Mouse (Mus musculus): ENCODE results near the gene Ints7.

Ints7 gene

DNA sequence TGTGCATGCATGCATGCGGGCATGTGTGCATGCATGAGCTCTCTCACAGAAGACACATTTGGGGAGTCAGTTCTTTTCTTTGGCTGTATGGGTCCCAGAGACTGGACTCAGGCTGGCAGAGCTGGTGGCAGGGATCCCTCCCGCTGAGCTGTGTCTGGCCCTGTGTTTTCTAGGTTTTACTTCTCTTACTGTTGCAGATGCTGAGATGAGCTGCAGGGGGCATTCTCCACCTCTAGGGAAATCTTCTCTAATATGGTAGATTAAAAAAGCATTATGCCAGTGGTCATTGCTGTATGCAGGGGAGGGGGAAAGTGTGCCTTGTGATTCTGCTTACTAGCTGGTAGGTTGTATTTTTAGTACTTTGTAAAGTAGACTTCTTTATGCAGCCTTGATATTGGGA is 10.3 kb downstream of the Ints7 start:
- no peak for DNase-seq

GRCm38 (mm10) chr1:191587062-191587461 is 11.6 kb downstream of the Ints7 start:
- DNase-seq, result no peak

- no peak for DNase-seq
These were observed 13.3 kb downstream of the Ints7 start for GRCm38 (mm10) chr1:191588749-191589148.

GRCm38 (mm10) chr1:191592016-191592720 is 16.7 kb downstream of the Ints7 start:
- DNase-seq, result no peak

GRCm38 (mm10) chr1:191596076-191596475 is 20.6 kb downstream of the Ints7 start:
- DNase-seq, result no peak

- no peak for DNase-seq
These were observed 23.8 kb downstream of the Ints7 start for GRCm38 (mm10) chr1:191599210-191599609.

DNA sequence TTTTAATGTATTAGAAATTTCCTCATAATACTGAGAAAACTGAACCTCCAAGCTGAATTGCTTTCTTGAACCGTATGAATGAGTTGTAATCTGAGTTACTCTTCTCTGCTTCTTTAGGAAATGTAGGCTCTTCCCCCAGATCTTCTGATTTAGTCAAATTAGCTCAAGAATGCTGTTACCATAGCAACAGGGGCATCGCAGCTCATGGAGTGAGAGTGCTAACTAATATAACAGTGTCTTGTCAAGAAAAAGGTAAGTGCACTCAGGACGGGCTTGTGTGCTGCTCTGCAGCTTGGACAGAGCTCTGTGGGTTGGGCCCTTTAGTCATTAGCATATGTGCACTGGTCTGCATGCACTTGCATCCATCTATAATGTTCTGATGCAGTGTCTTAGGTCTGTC is 29.3 kb downstream of the Ints7 start:
- no peak for DNase-seq

DNA sequence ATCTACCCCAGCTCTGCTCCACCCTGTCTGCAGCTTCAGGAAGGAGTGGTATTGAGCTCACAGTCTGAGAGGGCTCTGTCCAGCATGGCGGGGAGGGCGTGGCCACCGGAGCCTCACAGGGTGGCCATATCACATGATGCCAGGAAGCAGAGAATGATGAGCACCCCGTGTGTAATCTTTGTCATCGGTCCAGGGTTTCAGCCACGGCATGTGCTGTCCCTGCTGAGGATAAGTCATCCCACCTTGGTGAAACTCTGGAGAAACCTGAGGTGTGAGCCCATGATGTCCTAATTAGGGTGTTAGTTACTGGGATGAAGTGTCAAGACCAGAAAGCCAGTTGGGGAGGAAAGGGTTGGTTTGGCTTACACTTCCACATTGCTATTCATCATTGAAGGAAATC is 33.6 kb downstream of the Ints7 start:
- DNase-seq, result no peak

GRCm38 (mm10) chr1:191609578-191609977 is 34.1 kb downstream of the Ints7 start:
- DNase-seq, result no peak

DNA sequence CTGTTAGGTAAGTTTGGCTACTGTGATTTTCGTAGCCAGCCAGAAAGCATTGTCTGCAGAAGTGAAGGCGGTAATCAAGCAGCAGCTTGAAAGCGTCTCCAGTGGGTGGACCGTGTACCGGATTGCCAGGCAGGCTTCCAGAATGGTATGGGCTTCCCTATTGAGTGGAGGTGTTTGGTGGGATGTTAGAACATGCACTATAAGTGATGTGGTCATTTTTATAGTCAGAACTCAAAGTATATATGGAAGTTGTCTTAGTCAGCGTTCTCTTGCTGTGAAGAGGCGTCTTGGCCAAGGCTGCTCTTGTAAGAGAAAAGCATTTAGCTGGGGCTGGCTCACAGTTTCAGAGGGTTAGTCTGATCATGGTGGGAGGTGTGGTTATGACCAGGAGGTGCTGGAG is 34.9 kb downstream of the Ints7 start:
- no peak for DNase-seq

DNA sequence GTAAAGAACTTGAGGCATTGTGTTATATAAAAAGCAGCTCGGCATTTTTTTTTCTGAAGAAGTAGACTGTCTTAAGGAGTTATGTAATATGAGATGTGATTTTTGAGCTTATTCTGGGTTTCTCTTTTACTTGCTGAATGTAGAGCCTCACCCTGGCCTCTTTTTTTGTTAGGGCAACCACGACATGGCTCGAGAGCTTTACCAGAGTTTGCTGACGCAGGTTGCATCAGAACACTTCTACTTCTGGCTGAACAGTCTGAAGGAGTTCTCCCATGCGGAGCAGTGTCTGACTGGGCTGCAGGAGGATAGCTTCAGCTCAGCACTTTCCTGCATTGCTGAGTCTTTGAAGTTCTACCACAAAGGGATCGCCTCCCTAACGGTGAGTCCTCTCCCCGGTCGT is 36.2 kb downstream of the Ints7 start:
- DNase-seq, result no peak

DNA sequence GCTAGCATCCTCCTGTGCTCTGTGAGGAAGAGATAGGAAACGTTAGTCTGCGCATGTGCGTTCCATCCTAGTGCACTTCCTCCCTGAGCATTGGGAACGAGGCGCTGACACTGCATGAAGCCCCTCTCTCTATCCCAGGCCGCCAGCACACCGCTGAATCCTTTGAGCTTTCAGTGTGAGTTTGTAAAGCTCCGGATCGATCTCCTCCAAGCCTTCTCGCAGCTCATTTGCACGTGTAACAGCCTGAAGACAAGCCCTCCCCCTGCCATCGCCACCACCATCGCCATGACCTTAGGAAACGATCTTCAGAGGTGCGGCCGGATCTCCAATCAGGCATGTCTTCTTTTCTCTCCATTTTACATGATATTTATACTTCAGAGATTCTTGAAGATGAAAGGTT is 37.4 kb downstream of the Ints7 start:
- DNase-seq, result no peak

DNA sequence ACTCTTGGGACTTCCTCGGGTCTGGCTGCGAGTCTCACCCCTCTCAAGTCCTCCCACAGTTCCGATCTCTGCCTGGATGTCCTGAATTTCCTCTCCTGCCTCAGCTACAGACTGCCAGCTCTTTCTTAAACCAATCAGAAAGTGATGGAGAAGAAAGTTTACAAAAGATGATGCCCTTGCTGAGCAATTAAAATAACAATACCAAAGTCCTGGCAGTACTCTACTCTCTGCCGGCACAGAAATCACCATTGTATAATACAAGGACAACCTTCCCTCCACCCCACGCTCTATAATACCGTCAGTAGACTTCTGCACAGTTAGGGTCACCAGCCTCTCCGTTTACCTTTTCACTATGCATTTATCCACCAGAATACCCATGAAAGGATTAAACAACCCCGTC is 40.8 kb downstream of the Ints7 start:
- DNase-seq, result no peak

DNA sequence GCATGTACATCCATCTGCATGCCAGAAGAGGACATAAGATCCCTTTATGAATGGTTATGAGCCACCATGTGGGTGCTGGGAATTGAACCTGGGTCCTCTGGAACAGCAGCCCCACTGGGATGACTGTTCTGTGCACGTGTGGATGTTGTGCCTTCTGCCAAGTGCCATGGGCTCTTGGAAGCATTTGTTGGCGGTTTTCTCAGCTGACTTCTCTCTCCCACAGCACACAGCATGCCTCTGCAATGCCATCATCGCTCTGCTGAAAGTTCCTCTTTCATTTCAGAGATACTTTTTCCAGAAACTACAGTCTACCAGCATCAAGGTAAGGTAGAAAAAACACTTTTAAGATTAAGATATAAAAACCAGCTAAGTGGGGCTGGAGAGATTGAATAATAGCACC is 42.2 kb downstream of the Ints7 start:
- no peak for DNase-seq

GRCm38 (mm10) chr1:191618067-191618766 is 42.8 kb downstream of the Ints7 start:
- no peak for DNase-seq

DNA sequence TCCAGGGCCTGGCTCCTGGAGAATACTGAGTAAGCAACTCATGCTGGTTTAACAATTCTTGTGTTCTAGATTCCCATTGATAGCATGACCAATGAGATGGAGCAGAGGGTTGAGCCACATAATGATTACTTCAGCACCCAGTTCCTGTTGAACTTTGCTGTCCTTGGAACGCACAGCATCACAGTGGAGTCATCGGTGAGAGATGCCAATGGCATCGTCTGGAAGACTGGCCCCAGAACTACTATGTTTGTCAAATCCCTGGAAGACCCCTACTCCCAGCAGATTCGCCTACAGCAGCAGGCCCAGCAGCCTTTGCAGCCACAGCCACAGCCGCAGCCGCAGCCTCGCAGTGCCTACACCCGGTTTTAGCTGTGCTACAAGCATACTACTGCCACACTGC is 45.7 kb downstream of the Ints7 start:
- no peak for DNase-seq

DNA sequence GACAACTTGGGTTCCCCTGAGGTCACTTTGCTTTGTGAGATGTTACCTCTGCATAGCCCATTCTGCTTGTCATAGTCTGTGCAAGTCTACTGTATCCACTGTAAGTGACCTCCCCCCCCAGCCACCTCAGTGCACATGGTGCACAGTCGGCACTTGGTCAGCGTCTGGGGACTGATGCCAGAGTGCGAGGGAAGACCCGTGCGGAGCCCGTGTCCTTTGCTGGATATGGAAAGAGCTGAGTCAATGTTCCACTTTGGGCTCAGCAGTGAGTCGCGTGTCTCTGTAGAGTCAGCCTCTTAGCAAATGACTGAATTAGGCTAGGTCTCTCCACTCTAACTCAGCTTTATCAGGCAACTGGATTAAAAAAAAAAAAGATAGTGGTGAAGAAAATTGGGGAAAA is 47.4 kb downstream of the Ints7 start:
- no peak for DNase-seq

DNA sequence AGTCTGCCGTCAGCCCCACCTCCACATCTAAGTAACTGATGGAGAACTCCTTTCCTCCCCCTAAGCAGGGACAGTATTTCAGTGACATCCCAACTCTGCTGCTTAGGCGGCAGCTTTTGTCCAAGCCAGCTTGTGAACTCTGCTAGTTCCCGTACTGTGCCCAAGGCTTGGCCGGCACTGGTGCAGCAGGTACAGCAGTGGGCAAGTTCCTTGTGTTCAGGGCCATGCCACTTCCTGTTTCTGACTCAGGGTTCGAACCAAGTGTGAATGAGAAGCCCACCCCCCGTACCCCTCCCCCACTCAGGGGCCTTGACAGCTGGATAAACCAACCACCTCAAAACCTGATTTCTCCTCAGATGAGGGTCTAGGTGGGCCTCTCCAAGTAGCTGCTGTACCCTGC is 49.1 kb downstream of the Ints7 start:
- no peak for DNase-seq

DNA sequence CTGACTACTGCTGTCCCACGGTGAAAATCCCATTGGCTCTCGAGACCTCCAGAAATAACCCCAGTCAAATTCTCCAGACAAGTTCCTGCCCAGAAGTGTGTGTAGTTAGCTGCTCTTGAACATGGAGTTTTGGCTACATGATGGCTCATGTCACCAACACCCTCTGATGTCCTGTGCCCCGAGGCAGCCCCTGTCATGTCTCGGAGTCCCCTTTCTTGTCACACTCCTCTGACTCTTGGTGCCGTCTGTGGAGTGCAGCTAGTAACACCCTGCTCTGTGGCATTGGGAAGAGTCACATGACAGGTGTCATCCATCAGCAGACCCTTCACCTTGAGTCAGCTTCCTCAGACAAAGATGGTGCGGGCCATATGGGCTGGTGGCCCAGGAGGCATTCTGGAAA is 49.6 kb downstream of the Ints7 start:
- no peak for DNase-seq

DNA sequence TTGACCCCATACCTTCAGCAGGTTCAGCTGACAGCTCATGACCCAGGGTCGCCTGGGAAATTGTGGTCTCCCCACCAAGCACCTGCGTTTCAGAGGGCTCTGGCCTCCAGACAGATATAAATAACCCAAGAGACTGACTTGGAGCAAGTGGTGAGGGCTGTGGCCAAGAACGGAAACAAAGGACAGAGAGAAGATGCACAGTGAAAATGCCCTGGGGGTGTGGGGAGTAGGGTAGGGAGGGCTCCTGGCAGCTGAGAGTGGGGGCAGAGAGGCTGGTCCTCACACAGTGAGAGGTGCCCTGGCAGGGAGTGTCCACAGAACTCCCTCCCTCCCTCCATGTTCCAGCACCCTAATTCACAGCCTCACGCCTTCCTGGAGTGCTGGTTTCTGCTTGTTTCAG is 50.2 kb downstream of the Ints7 start:
- no peak for DNase-seq

GRCm38 (mm10) chr1:191628457-191629169 is 53.2 kb downstream of the Ints7 start:
- DNase-seq, result no peak

- no peak for DNase-seq
These were observed 53.8 kb downstream of the Ints7 start for GRCm38 (mm10) chr1:191629170-191629636.

- DNase-seq, result no peak
These were observed 57.2 kb downstream of the Ints7 start for GRCm38 (mm10) chr1:191632511-191633095.

DNA sequence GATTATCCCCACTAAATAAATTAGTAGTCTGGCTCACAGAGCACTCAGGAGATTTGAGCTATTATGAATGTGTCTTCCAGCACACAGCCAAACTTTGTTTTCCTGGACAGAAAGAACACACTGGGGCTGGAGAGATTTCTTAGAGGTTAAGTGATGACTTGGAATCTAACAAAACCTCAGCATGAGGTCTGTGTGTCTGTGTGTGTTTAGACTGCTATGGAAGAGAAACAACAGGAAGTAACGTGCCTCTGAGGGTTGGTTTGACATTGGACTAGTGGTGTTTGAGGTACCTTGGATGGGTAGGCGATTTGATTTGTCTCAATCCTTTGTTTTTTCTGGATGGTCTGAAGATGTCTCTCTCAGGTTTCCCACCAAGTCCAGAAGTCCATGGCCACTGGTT is 58.7 kb downstream of the Ints7 start:
- DNase-seq, result no peak
